Mouse (Mus musculus) erythroblast, embryonic 14.5 days (primary cell): ENCODE results near the gene Wbp11. TPM values are rescaled to one million over a fixed set of nuclear protein-coding genes. Genes with fewer than 3 reads are reported as not detected.
"Not testable (repeated sequence)": the region's sequence is repeated elsewhere in the genome, so short reads cannot be mapped to it uniquely, and the experiment has no call there.

Experiments
- H3K27me3 ChIP-seq: 2 replicates; pipeline ENCODE4 v1.6.1; 2012; ENCODE audit warnings: inconsistent platforms; ENCODE audit not compliant: control insufficient read depth
- H3K36me3 ChIP-seq: 2 replicates; pipeline ENCODE4 v1.6.1; 2012; ENCODE audit warnings: mild to moderate bottlenecking, inconsistent platforms; ENCODE audit not compliant: control insufficient read depth
- H3K4me1 ChIP-seq: 2 replicates; pipeline ENCODE4 v1.6.1; 2012; ENCODE audit warnings: inconsistent platforms; ENCODE audit not compliant: control insufficient read depth
- H3K4me3 ChIP-seq: replicated peaks from 2 replicates; pipeline ENCODE3; 2012; ENCODE audit warnings: moderate library complexity, mild to moderate bottlenecking, inconsistent platforms
- H3K9me3 ChIP-seq: 2 replicates; pipeline ENCODE4 v1.6.1; 2012; ENCODE audit warnings: low read length, inconsistent platforms, mixed read lengths; ENCODE audit not compliant: control insufficient read depth
- GATA1 ChIP-seq: IDR thresholded peaks from 2 replicates; pipeline ENCODE4 v1.6.1; 2012; ENCODE audit warnings: low read length, inconsistent platforms, mixed read lengths
- TAL1 ChIP-seq: IDR thresholded peaks from 3 replicates; pipeline ENCODE4 v1.6.1; 2012; ENCODE audit warnings: low read length, inconsistent platforms, mixed read lengths
- polyA plus RNA-seq: library from polyadenylated mRNA; stranded (reverse); fragments of >175 nt; gene quantifications from 2 replicates; pipeline ENCODE4 v1.2.3, GENCODE M21; 2012

The Wbp11 gene
- polyA plus RNA-seq, 1 experiment, result 29.6 TPM

GRCm38 (mm10) chr6:136801274-136801673 lies 26.8 kb downstream of the Wbp11 start:
- Histone ChIP-seq H3K4me1 (peaks cover 40% of the 10 kb centered on the region), H3K9me3 (no peaks in the 10 kb centered on the region), H3K4me3 (no peak overlapping the region), H3K27me3 (no peaks in the 10 kb centered on the region), H3K36me3 (no peaks in the 10 kb centered on the region; the same call in 1 of the 2 replicates)
- no peak for TF ChIP-seq GATA1
- TF ChIP-seq TAL1, result no peak

DNA sequence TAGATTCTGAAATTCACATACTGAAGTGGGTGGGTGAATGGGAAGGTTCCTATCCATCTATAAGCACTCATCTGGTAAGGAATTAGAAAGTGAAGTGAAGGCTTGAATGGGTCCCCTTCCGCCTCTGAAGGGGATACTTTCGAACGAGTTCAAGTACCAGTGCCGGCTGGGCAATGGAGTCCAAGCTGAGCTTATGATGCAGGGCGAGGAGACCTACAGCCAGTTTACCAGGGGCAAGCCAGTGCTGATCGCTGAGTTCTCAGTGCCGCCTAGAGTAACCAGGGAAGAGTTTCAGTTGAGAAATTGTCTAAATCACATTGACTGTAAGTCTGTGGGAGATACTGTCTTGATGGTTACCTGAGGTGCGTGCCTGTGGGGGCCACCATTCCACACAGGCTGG lies 27.3 kb downstream of the Wbp11 start:
- Histone ChIP-seq H3K4me3 (no peak overlapping the region), H3K9me3 (no peaks in the 10 kb centered on the region), H3K4me1 (peaks cover 35% of the 10 kb centered on the region), H3K27me3 (no peaks in the 10 kb centered on the region), H3K36me3 (no peaks in the 10 kb centered on the region; the same call in 1 of the 2 replicates)
- TF ChIP-seq GATA1, result no peak
- TF ChIP-seq TAL1, result no peak

- H3K36me3 ChIP-seq, H3K9me3 ChIP-seq, H3K4me3 ChIP-seq, H3K27me3 ChIP-seq: not testable (repeated sequence)
- peaks cover 13% of the 10 kb centered on the region for H3K4me1 ChIP-seq
Measured at GRCm38 (mm10) chr6:136797874-136798693, 29.9 kb downstream of the Wbp11 start.

DNA sequence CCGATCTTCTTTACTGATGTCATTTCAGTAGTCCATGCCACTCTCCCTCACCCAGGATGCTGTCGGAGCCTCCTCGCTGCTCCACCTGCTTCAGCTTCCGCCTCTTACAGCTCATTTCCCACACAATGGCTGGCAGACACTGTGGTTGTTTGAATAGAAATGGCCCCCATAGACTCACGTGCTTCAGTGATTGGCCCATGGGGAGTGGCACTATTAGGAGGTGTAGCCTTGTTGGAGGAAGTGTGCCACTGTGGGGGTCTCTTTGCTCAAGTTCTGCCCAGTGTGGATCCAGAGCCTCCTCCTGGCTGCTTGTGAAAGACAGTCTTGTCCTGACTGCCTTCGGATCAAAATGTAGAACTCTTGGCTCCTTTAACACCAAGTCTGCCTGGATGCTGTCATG lies 32.2 kb downstream of the Wbp11 start:
- H3K36me3 ChIP-seq, result no peaks in the 10 kb centered on the region
- H3K9me3 ChIP-seq, result no peaks in the 10 kb centered on the region
- no peak for TF ChIP-seq TAL1
- no peak for TF ChIP-seq GATA1
- peaks cover 11% of the 10 kb centered on the region for H3K27me3 ChIP-seq
- no peak overlapping the region for H3K4me3 ChIP-seq
- peaks cover 4% of the 10 kb centered on the region for H3K4me1 ChIP-seq

- Histone ChIP-seq H3K4me1 (peaks cover 4% of the 10 kb centered on the region), H3K9me3 (no peaks in the 10 kb centered on the region), H3K27me3 (peaks cover 11% of the 10 kb centered on the region), H3K36me3 (no peaks in the 10 kb centered on the region), H3K4me3 (no peak overlapping the region)
- TF ChIP-seq GATA1, result no peak
- no peak for TF ChIP-seq TAL1
Measured at GRCm38 (mm10) chr6:136795110-136795509, 32.9 kb downstream of the Wbp11 start.

GRCm38 (mm10) chr6:136793831-136794525 lies 34.1 kb downstream of the Wbp11 start:
- peaks cover 4% of the 10 kb centered on the region for H3K4me1 ChIP-seq
- no peak overlapping the region for H3K4me3 ChIP-seq
- TF ChIP-seq TAL1 (no peak), GATA1 (no peak)
- H3K36me3 ChIP-seq, result no peaks in the 10 kb centered on the region
- H3K27me3 ChIP-seq, result peaks cover 11% of the 10 kb centered on the region
- H3K9me3 ChIP-seq, result no peaks in the 10 kb centered on the region

DNA sequence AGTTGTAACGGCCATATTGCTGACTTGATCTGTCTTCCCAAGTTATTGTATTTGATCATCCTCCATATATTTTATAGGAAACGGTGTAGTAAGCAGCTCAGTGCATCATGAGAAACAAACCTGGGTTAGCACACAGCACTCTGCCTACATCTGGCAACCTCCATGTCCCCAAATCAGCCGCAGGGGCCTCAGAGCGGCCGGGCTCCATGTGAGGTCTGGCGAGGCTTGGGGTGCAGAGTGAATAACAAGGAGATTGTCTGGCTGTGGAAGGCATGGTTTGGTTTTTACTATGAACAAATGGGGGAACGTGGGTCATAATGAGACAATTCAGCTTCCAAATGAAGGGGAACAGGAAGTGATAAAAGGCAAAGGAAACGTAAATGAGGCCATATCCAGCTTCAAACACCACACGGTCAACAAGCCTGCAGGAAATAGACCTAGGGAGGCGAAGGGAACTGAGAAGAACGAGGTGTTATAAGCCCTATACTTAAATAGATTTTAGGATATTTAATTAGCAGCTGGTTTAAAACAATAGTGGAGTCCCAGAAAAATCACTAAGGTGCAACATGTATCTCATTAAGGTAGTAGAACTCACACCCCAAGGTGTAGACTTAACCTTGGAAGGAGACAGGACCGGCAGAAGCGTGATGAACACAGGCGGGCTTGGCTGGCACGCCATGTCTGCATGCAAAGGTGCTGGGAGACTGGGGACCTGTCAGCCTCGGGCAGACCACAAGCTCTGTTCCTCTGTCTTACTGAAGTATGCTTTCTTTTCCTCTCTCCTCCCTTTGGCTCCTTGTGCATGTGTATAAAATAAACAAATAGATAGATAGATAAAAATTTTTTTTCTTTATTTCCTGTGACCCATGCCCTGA lies 34.9 kb downstream of the Wbp11 start:
- H3K9me3 ChIP-seq, result no peaks in the 10 kb centered on the region
- no peak overlapping the region for H3K4me3 ChIP-seq
- H3K27me3 ChIP-seq, result peaks cover 11% of the 10 kb centered on the region
- H3K36me3 ChIP-seq, result no peaks in the 10 kb centered on the region
- H3K4me1 ChIP-seq, result peaks cover 2% of the 10 kb centered on the region; the same call in 1 of the 2 replicates
- TF ChIP-seq GATA1 (no peak), TAL1 (no peak)

- Histone ChIP-seq H3K27me3 (peaks cover 11% of the 10 kb centered on the region), H3K4me1 (no peaks in the 10 kb centered on the region), H3K9me3 (peaks cover 2% of the 10 kb centered on the region; the same call in 1 of the 2 replicates), H3K36me3 (no peaks in the 10 kb centered on the region), H3K4me3 (no peak overlapping the region)
- TF ChIP-seq GATA1 (no peak), TAL1 (no peak)
Measured at GRCm38 (mm10) chr6:136789391-136789971, 38.6 kb downstream of the Wbp11 start.
